Mouse (Mus musculus) embryo, embryonic 11 days (tissue): ENCODE measurements at regions not wholly inside any gene's neighbourhood (a gene's known extent, or its start where the extent isn't known, plus 50 kb on each side); places are given as distances from the start of the nearest gene placed in this dataset.

ENCODE experiments used
- DNase-seq: peaks from one replicate; pipeline ENCODE4 v3.0.0-alpha.2; 2015

- no peak for DNase-seq
Observed at GRCm38 (mm10) chr4:55475409-55475808, 56.9 kb downstream of the Klf4 start.

- DNase-seq = no peak
Observed at GRCm38 (mm10) chr4:55474044-55474788, 58.0 kb downstream of the Klf4 start.

GRCm38 (mm10) chr4:55472649-55473048 lies 59.6 kb downstream of the Klf4 start:
- DNase-seq = no peak

DNA sequence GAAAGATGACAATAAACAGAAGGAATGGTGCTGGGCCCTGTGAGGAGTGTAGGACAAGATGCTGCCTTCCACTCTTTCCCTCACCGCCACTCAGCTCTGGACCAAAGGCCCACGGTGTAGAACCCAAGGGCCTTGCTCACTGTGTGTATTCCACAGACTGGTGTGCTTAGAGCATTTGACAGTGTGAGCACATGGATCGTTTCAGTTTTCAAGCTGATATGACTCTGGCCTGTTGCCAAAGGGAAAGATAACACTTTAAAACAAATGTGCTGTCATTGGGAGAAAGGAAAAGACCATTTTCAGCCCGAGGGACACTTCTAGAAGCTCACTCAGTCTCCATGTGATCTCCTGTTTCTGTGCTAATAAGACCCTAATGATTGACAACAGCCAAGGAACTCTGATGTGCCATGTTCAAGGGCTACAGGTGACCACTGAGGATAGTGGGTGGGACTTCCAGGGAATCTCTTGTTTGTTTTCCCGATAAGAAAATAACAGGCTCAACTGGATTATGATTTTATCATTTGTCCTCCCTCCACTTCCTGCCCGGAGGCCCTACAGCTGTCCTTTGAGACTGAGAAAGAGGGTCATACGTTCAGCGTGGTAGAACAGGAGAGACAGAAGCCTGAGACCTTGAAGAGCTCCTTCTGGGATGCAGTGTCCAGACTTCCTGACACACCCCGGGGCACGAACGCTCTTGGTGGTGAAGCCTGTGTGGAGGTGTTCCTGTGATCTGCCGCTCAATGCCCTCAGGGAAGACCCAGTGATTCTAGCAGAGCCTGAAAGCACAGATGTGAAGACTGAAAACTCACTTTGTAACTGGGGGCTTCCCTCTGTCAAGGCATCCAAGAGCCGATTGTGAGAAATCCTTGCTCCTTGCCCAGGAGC lies 61.2 kb downstream of the Klf4 start:
- no peak for DNase-seq

GRCm38 (mm10) chr4:55464192-55464591 lies 68.1 kb downstream of the Klf4 start:
- peak; percentile 16 for DNase-seq

- no peak for DNase-seq
Observed at GRCm38 (mm10) chr4:55461927-55462326, 70.3 kb downstream of the Klf4 start.

DNA sequence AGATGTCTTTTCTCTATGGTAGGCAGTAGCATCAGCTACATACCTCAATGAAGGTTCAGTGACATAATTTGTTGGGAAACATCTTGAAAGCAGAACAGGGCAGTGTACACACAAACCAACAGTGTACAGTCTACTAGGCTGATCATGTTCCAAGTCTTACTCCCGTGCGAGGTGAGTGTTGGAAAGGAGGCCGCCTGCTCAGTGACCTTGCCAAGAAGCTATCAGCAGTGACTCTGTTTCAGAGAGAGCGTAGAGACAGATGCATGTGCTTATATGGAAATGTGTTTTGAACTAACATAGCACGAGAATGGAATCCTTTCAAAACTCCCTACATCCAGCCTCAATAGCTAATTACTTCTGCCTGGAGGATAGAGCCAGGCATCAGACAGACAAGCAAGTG lies 78.4 kb downstream of the Klf4 start:
- no peak for DNase-seq

GRCm38 (mm10) chr4:55452546-55452945 lies 79.7 kb downstream of the Klf4 start:
- DNase-seq = no peak

DNA sequence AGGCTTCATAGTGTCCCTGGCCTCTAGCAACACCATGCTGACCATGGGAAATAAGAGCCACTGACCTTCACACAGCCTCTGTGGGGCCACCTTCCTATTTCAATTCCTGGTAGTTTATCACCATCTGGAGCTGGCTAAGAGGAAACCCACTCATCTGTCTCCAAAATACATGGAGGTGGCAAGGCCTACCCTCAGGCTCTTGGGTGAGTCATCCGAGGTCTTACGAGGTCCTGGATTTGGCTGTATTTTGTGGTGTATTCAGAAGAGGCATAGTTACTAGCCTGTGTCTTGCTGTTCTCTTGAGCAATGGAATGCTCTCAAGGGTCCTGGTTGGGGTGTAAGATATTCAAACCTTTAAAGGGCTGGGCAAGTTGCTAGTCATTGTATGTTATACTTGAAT lies 80.6 kb downstream of the Klf4 start:
- DNase-seq = no peak

DNA sequence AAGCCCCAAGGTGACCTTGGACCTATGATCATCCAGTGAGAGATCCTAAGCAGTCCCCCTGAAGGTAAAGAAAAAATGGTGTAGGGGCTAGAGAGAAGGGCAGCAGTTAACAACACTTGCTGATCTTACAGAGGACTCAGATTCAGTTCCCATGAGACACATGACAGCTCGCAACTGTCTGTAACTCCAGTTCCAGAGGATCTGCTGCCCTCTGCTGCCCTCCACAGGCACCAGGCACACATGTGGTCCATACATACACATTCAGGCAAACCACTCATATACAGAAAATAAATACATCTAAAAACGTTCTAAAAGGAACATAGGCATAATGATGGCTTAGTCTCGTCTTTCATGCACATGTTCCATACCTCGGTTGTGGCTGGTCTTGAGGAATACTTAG lies 81.2 kb downstream of the Klf4 start:
- DNase-seq = peak; percentile 28

DNA sequence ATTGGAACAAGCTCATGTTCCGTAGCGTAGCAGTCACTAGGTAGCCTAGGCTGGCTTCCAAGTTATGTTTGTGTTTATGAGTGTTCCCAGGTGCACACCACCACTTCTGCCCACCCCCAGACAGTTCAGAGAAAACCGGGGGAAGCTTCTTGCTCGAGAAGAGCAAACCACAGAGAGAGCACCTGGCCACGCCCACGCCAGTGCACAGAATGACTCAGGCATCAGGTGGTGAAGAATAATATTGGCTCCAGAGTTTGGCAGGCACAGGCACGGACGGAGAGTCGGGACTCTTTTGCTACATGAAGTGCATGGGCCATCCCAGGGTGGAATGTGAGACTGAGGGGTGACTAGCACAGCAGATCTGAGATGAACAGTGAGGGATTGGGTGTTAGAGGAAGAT lies 88.8 kb downstream of the Klf4 start:
- DNase-seq = no peak

DNA sequence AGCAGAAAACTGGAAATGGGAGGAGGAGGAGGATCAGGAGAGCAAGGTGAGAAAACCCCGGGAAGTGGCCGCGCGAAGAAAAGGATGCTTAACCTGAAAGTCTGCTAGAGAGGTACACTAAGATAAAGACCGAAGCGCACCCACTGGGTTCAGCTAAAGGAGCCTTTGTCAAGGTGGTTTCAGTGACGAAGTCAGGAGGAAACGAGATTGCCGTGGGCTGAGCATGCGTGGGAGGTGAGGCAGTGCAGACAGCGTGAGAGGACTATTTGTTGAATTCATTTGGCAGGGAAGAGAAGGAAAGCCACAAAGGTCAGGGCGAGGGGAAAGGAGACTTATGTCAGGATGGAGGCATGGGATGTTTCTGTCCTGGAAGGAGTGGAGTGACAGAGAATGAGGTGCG lies 90.2 kb downstream of the Klf4 start:
- no peak for DNase-seq
